Mouse (Mus musculus): ENCODE data around the gene Olfr1152.

GRCm38 (mm10) chr2:87830233-87830632, 36.1 kb upstream of the Olfr1152 start, which contains the start of gene Olfr1148:
- TF ChIP-seq CTCF (IDR thresholded peaks at IDR 0.05; ENCODE audit: low read depth) (no peak), EP300 (IDR thresholded peaks at IDR 0.05; ENCODE audit: low read depth) (no peak)
